Mouse (Mus musculus) kidney, adult 2 months (tissue): ENCODE results near the gene Bsdc1.

Experiments
- CTCF ChIP-seq: fragments of 200-500 bp; conservative IDR thresholded peaks from 2 replicates; pipeline ENCODE4 v1.5.1; 2011; ENCODE audit warnings: low read depth, mild to moderate bottlenecking, control low read depth, low read length, moderate library complexity, mixed read lengths; ENCODE audit not compliant: insufficient read depth, insufficient read length
- POLR2A ChIP-seq: fragments of 200-500 bp; IDR thresholded peaks from one replicate; pipeline ENCODE4 v1.6.1; 2011; ENCODE audit warnings: low read depth, low read length, control low read depth

DNA sequence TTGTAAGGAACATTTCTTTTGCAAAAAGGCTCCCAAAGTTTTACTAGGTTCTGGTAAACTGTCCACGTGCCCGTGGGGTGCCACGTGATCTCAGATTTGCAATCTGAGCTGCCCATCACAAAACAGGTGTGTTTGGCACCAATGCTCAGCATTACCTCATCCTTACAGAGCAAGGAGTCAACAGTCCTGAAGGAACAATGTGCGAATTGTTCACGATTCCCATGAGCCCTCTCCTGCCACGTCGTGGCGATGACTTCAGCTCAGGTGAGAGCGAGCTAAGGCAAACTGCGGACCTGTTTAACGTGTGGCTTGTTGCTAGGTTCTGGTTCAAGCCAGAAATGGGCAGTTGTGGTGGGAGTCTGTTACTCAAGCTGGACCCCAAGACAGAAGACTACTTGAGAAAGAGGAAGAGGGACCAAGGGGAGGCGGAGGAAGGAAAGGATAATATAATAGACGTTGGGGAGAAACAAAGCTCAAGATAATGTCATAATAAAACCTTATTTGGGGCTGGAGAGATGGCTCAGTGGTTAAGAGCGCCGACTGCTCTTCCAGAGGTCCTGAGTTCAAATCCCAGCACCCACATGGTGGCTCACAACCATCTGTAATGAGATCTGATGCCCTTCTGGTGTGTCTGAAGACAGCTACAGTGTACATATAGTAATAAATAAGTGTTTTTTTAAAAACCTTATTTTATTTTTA lies 9.8 kb upstream of the Bsdc1 start:
- TF ChIP-seq CTCF = no peak
- no peak for TF ChIP-seq POLR2A
